Mouse (Mus musculus): Measurements from ENCODE around the gene Csrp1.

The Csrp1 gene

GRCm38 (mm10) chr1:135719983-135720382 lies at the start of gene Csrp1:
Gene Csrp1, plus strand, starts transcription at chr1:135720061.
- DNase-seq: no peak

- DNase-seq: peak; percentile 44 to 59
Observed at GRCm38 (mm10) chr1:135670397-135671130, 49.3 kb upstream of the Csrp1 start.

GRCm38 (mm10) chr1:135671406-135671805 lies 48.5 kb upstream of the Csrp1 start:
- no peak for DNase-seq

GRCm38 (mm10) chr1:135671956-135672355 lies 47.9 kb upstream of the Csrp1 start:
- no peak for DNase-seq

DNA sequence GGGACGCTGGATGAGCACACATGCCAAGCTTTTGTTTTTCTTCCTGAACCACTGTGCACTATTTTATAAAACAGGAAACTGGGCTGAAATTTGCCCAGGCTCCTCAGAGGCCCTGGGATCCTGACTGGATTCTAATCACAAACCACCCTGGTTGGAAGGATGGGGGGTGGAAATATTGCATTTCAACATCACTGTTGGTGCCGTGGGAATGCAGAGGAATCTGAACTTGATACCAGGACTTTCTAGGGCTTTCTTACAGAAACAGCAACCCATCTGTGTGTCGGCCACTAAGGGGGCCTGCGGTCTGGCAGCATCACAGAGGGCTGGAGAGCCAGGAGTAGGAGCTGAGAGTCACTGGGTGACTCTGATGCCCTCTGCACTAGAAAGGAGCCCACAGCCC lies 47.5 kb upstream of the Csrp1 start:
- no peak for DNase-seq

- DNase-seq: no peak
Observed at GRCm38 (mm10) chr1:135673423-135673822, 46.4 kb upstream of the Csrp1 start.

DNA sequence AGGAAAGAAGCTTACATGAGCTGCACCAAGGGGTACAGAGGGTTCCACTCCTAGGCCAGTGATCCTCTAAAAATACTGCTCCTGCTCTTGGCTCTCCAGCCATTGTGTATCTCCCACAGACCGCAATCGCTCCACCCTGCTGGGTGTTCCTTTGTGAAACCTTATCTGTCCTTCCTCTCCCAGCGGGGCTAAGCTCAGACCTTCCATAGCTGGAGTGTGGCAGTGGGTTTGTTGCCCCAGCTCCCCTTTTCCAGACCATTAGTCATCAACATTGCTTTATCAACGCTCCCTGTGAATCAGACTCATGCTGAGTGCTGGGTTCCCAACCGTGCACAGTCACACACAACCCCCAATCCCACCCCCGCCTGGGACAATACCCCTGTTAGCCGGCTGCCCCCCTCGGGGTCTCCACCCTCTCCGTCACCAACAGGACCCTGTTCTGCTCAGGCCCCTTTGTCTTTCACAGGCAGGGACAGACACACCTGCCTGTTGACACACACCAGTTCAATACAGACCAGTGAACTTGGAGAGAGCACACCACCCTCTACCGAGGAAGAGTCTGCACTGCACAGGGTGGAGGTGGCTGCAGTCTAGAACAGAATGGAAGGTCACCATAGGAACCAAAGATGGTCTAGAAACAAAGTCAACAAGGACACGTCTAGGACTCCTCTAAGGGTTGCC lies 44.3 kb upstream of the Csrp1 start:
- DNase-seq: no peak

GRCm38 (mm10) chr1:135676247-135676646 lies 43.6 kb upstream of the Csrp1 start:
- DNase-seq: no peak

GRCm38 (mm10) chr1:135676938-135677682 lies 42.8 kb upstream of the Csrp1 start:
- DNase-seq: no peak

DNA sequence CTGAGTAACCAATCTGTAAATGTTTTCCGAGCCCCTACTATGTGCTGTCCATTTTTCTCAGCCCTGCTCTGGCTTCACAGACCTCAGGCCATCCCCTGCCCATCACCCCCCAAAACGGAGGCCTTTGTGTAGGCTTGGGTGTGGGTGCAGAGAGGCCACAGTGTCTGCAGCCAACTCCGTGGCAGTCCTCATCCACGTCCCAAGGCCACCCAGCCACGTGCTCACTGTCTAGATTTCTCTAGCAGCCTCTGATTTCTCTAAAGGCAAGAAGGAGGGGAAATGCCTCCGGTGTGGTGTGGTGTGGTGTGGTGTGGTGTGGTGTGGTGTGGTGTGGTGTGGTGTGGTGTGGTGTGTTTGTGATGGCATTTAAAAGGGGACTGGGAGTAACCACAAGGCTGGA lies 41.7 kb upstream of the Csrp1 start:
- no peak for DNase-seq

- DNase-seq: no peak
Observed at GRCm38 (mm10) chr1:135680716-135681115, 39.1 kb upstream of the Csrp1 start.

DNA sequence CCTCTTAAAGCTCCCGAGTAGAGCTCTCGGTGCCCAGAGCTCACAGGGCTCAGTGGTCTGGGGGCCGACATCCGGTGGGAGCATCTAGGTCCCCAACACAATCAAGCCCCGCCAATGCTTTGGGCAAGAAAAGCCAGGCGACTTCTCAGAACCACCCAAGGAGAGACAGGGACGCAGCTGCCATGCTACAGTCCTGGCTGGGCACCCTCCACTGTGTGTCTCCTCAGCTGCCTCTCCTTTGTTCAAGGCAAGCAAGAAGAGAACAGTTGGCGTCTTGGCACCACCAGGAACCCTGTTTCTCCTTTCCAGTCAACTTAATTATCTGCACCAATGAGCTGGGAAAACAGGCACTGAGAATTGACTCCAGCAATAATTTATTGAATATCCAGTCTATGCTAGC lies 38.7 kb upstream of the Csrp1 start:
- no peak for DNase-seq

- no peak for DNase-seq
Observed at GRCm38 (mm10) chr1:135684895-135685294, 35.0 kb upstream of the Csrp1 start.

DNA sequence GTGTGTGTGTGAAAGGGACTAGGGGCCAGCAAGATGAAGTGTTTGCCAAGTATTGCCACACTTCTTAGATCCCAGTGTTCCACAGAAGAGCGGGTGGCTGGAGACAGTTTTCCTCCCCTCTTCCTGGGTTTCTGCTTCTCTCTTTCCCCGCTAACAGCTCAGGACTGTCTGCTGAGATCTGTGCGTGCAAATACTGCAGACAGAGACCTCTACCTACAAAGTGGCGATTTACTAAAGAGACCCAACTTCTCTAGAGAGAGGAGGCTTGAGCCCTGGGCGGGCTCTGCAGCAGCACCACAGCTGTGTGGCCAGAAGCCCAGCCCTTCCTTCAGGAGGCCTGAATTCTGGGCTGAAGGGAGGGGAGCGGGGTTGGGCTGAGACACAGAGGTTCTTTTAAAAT lies 34.5 kb upstream of the Csrp1 start:
- no peak for DNase-seq

DNA sequence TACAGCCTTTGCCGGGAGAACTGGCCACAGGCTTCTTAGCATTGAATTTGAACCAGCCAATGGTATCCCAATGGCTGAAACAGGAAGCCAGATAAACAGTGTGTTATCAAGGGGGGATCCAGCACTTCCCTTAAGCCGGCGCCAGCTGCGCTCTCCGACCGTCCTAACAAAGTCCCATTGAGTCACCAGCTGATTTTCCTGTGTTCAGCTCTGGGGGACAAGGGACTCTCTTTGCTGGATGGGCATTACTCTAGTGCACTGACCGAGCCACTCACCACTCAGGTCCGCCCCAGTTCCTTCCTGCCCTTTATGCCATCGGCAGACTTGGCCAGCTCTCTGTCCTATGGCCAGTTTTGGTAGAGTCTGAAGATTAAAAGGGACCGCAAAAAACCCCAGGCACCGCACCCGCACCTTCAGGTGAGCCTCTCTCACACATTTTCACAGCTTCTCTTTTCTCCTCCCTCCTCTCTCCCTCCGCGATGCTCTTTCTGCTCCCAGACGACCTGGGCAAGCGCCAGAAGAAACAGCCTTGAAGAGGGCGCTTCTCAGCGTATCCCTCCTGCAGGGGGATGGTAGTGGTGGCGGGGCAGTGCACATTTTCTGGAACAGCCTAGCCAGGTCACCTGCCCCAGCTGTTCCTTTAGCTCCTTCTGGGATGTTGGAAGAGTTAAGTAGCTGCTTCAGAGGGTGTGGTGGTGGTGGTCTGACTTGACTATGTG lies 32.9 kb upstream of the Csrp1 start:
- DNase-seq: no peak

DNA sequence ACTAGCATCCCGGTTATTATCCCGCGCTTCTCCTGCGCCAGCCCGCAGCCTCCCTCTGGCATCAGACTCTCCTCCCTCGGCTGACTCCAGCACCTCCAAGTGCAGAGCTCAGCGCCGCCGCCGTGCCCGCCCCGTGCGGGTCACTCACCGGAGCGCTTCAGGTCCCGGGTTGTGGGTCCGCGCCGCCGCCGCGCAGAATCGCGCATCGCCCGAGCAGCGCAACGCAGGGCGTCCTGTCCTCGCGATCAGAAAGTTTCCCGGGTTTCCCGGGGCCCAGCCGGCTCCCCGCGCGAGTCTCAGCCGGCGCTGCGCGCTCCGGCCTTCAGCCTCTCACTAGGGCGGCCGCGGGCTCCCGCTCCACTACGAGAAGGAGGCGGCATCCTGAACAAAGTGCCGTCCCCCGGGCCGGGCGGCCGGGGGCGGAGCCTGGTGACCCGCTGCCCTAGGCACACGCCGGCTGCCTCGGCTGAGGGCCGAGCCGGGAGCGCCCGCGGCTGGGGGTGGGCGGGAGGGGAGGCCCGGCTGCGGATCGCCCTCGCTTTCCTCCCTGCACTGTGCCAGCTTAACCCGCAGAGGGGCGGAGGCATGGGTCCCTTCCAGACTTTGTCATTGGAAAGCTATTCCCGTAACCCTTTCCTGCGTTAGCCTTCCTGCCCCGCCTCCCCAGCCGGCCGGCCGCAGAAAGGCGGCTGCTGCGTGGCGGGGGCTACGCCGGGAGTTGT lies 31.9 kb upstream of the Csrp1 start:
- peak; percentile 37 to 54 for DNase-seq

DNA sequence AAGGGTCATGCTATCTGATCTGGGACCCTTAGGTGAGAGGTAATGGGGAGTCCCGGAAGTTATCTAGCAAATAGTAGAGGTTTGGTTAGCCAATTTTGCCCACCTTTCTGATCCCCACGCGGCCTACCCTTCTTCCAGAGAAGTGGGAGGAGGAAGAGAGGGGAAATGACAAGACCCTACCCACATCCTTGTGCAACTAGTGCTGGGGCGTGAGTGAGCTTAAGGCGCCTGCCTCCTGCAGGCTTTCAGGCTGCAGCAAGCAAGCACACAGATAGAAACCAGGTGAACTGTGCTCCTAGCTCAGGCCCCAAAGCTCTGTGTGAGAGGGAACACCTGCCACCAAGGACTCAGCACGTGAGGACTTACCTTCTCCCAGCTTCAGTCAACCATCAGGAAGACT lies 31.2 kb upstream of the Csrp1 start:
- DNase-seq: no peak

DNA sequence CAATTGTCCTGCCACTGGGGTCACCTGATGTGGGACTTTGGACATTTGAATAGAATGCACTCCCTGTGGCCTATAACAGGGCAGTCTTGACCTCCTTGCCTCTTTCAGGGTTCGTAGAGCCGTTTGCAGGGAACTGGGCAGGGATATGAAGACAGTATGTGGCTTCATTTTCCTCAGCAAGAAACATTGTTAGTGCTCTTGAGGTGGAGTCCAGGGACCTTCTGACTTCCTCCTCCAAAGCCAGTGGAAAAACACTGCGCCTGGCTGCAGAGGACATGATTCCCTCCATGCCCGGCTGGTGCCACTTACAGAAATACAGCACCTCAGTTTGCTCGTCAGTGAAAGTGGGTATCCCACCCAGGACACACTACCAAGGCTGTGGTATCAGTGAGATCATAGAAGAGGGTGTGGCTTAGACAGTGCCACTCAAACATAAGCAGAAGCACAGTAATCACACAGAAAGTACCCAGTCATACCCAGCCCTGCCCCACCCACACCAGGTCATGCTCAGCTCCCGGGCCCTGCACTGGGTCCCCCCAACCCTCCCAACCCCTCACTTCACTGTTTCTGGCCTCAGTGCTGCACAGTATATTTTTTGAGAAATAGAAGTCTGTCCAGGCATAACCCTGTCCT lies 29.0 kb upstream of the Csrp1 start:
- no peak for DNase-seq

DNA sequence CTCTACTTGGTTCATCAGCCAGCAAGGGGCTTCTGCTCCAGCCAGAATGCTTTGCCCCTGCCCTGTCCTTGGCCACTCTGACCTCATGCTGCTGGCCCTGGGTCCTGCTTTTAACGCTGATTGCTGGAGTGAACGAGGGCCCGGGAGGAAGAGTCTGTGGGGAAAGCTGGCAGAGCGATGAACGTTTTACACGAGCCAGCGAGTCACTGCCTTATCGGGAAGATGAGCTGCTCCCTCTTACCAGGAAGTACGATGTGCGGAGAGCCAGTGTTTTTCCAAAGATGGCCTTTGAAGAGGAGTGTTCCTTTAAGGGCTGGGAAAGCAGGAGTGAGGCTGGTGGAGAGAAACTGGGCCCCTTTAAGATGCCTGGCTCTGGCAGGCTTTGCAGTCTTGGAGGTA lies 28.4 kb upstream of the Csrp1 start:
- DNase-seq: no peak

DNA sequence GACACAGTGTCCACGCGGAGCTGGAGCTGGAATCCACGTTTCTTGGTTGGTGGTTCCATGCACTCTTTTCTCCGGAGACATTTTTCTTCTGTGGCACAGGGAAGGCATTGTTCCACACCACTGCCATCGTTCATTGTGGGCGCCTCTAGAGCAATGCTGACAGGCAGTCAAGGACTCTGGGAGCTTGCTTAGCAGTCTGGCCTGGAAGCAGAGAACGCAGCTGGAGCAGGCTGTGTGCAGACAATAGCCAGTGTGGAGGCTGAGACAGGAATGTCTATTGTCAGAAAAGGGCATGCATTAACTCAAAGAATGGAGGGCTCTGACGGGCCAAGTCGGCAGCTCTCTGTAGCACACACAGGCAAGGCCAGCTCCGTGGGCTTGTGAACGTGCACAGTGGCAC lies 25.7 kb upstream of the Csrp1 start:
- DNase-seq: no peak

- no peak for DNase-seq
Observed at GRCm38 (mm10) chr1:135697462-135697861, 22.4 kb upstream of the Csrp1 start.

GRCm38 (mm10) chr1:135698046-135698445 lies 21.8 kb upstream of the Csrp1 start:
- DNase-seq: no peak

Measured in spleen, adult 18-20 months (tissue).